Mouse (Mus musculus) hindbrain, embryonic 14.5 days (tissue): ENCODE measurements at regions not wholly inside any gene's neighbourhood (a gene's known extent, or its start where the extent isn't known, plus 50 kb on each side); places are given as distances from the start of the nearest gene placed in this dataset.
A peak's percentile ranks its signal among the peaks of the same experiment; 100 is the strongest.

Experiments
- ATAC-seq: fragments of 200-750 bp; cut with Nextera tagmentation; 2 replicates; pipeline ENCODE4 v1.8.0; 2017; ENCODE audit warnings: moderate number of reproducible peaks, mild to moderate bottlenecking, moderate TSS enrichment, moderate library complexity; ENCODE audit not compliant: low FRiP score
- DNase-seq: peaks from one replicate; pipeline ENCODE4 v3.0.0-alpha.2; 2015; ENCODE audit warnings: low spot score
- H3K27ac ChIP-seq: fragments of 300-500 bp; sonication (generic); 2 replicates; pipeline ENCODE4 v1.5.1; 2014; ENCODE audit warnings: mild to moderate bottlenecking, moderate library complexity
- H3K27me3 ChIP-seq: fragments of 300-500 bp; sonication (generic); 2 replicates; pipeline ENCODE4 v1.6.1; 2014; ENCODE audit warnings: mild to moderate bottlenecking, low read length, mixed read lengths; ENCODE audit not compliant: control insufficient read depth, insufficient read depth
- H3K36me3 ChIP-seq: fragments of 300-500 bp; sonication (generic); replicated peaks from 2 replicates; pipeline ENCODE4 v1.6.1; 2014; ENCODE audit not compliant: control insufficient read depth, insufficient read depth
- H3K4me1 ChIP-seq: fragments of 300-500 bp; sonication (generic); replicated peaks from 2 replicates; pipeline ENCODE4 v1.6.1; 2014; ENCODE audit warnings: antibody characterized with exemption, low read length, mixed read lengths; ENCODE audit not compliant: control insufficient read depth, insufficient read depth
- H3K4me2 ChIP-seq: fragments of 300-500 bp; sonication (generic); replicated peaks from 2 replicates; pipeline ENCODE4 v1.6.1; 2014; ENCODE audit warnings: mild to moderate bottlenecking, moderate library complexity
- H3K4me3 ChIP-seq: fragments of 300-500 bp; sonication (generic); replicated peaks from 2 replicates; pipeline ENCODE4 v1.5.1; 2014; ENCODE audit warnings: mild to moderate bottlenecking, low read length
- H3K9ac ChIP-seq: fragments of 300-500 bp; sonication (generic); 2 replicates; pipeline ENCODE4 v1.6.1; 2014
- H3K9me3 ChIP-seq: fragments of 300-500 bp; sonication (generic); 2 replicates; pipeline ENCODE4 v1.6.1; 2016; ENCODE audit warnings: low read length; ENCODE audit not compliant: control insufficient read depth
- WGBS: fragments of 180-500 bp; shearing (Covaris S2); extraction: QIAGEN DNeasy Blood & Tissue Kit; methylation state at CpG from one replicate; pipeline ENCODE4 v1.1.7; 2014; 5-methylcytosine and 5-hydroxymethylcytosine counted together

- no peaks in the 10 kb centered on the region for H3K27me3 ChIP-seq
- 51% methylated on average over 13 of the region's 13 CpGs for WGBS
- no peaks in the 10 kb centered on the region for H3K9me3 ChIP-seq
- DNase-seq (peak; percentile 82), ATAC-seq (peak; percentile 47; the same call in 1 of the 2 replicates)
- H3K9ac ChIP-seq: no peak overlapping the region
- H3K4me1 ChIP-seq: peaks cover 9% of the 10 kb centered on the region; the same call in 1 of the 2 replicates
- H3K4me2 ChIP-seq: no peak overlapping the region
- H3K4me3 ChIP-seq: no peak overlapping the region
- H3K36me3 ChIP-seq: no peaks in the 10 kb centered on the region
- peak overlapping the region; percentile 47 for H3K27ac ChIP-seq
Observed at GRCm38 (mm10) chr4:142449713-142450112, 210.5 kb upstream of the Kazn start.

GRCm38 (mm10) chr4:142449198-142449702, 210.0 kb upstream of the Kazn start:
- Histone ChIP-seq H3K9me3 (no peaks in the 10 kb centered on the region), H3K4me3 (no peak overlapping the region), H3K27me3 (no peaks in the 10 kb centered on the region), H3K4me1 (peaks cover 9% of the 10 kb centered on the region; the same call in 1 of the 2 replicates), H3K36me3 (no peaks in the 10 kb centered on the region), H3K9ac (no peak overlapping the region), H3K4me2 (no peak overlapping the region), H3K27ac (peak overlapping the region; percentile 47)
- ATAC-seq: no peak
- DNase-seq: no peak
- 72% methylated on average over 14 of the region's 14 CpGs for WGBS

GRCm38 (mm10) chr4:142447529-142447928, 208.3 kb upstream of the Kazn start:
- no peak overlapping the region for H3K4me3 ChIP-seq
- no peaks in the 10 kb centered on the region for H3K36me3 ChIP-seq
- 59% methylated on average over 7 of the region's 7 CpGs for WGBS
- no peak overlapping the region for H3K27ac ChIP-seq
- ATAC-seq (no peak), DNase-seq (no peak)
- H3K4me1 ChIP-seq: 0 out of 2 replicates have a peak, but pooled peaks cover 3% of the 10 kb centered on the region
- H3K27me3 ChIP-seq: no peaks in the 10 kb centered on the region
- no peak overlapping the region for H3K4me2 ChIP-seq
- H3K9ac ChIP-seq: no peak overlapping the region
- H3K9me3 ChIP-seq: no peaks in the 10 kb centered on the region

GRCm38 (mm10) chr4:142441045-142441444, 201.8 kb upstream of the Kazn start:
- Histone ChIP-seq H3K4me3 (no peak overlapping the region), H3K9ac (no peak overlapping the region), H3K9me3 (no peaks in the 10 kb centered on the region), H3K27me3 (no peaks in the 10 kb centered on the region), H3K4me2 (no peak overlapping the region), H3K27ac (peak overlapping the region; percentile 17; the same call in 1 of the 2 replicates), H3K4me1 (peaks cover 4% of the 10 kb centered on the region; the same call in 1 of the 2 replicates), H3K36me3 (no peaks in the 10 kb centered on the region)
- ATAC-seq (no peak), DNase-seq (no peak)
- WGBS: 86% methylated on average over 11 of the region's 11 CpGs

GRCm38 (mm10) chr4:142439450-142440183, 200.4 kb upstream of the Kazn start:
- H3K27ac ChIP-seq: no peak overlapping the region
- no peaks in the 10 kb centered on the region for H3K27me3 ChIP-seq
- peaks cover 4% of the 10 kb centered on the region; the same call in 1 of the 2 replicates for H3K4me1 ChIP-seq
- no peak for DNase-seq
- 47% methylated on average over 9 of the region's 9 CpGs for WGBS
- no peak for ATAC-seq
- H3K4me2 ChIP-seq: no peak overlapping the region
- no peaks in the 10 kb centered on the region for H3K9me3 ChIP-seq
- no peak overlapping the region for H3K4me3 ChIP-seq
- no peaks in the 10 kb centered on the region for H3K36me3 ChIP-seq
- H3K9ac ChIP-seq: no peak overlapping the region

GRCm38 (mm10) chr4:142424596-142424995, 185.4 kb upstream of the Kazn start:
- ATAC-seq: no peak

GRCm38 (mm10) chr4:142420427-142420826, 181.2 kb upstream of the Kazn start:
- no peak for DNase-seq
- H3K9me3 ChIP-seq: no peaks in the 10 kb centered on the region
- no peaks in the 10 kb centered on the region for H3K27me3 ChIP-seq
- H3K36me3 ChIP-seq: no peaks in the 10 kb centered on the region
- H3K9ac ChIP-seq: no peak overlapping the region
- H3K4me2 ChIP-seq: no peak overlapping the region
- H3K4me3 ChIP-seq: no peak overlapping the region
- 41% methylated on average over 7 of the region's 7 CpGs for WGBS
- H3K27ac ChIP-seq: peak overlapping the region; percentile 59
- peaks cover 16% of the 10 kb centered on the region for H3K4me1 ChIP-seq
- no peak for ATAC-seq

More at GRCm38 (mm10) chr4:142424596-142424995, 185.4 kb upstream of the Kazn start:
- no peak overlapping the region for H3K27ac ChIP-seq
- H3K4me1 ChIP-seq: peaks cover 20% of the 10 kb centered on the region
- H3K27me3 ChIP-seq: no peaks in the 10 kb centered on the region
- H3K9ac ChIP-seq: no peak overlapping the region
- no peak overlapping the region for H3K4me3 ChIP-seq
- WGBS: 83% methylated on average over 3 of the region's 3 CpGs
- no peaks in the 10 kb centered on the region for H3K36me3 ChIP-seq
- H3K9me3 ChIP-seq: no peaks in the 10 kb centered on the region
- no peak for DNase-seq
- H3K4me2 ChIP-seq: no peak overlapping the region

GRCm38 (mm10) chr4:142414874-142415273, 175.7 kb upstream of the Kazn start:
- H3K9ac ChIP-seq: no peak overlapping the region
- DNase-seq (peak; percentile 46), ATAC-seq (no peak)
- H3K36me3 ChIP-seq: no peaks in the 10 kb centered on the region
- no peak overlapping the region for H3K27ac ChIP-seq
- H3K4me2 ChIP-seq: no peak overlapping the region
- H3K9me3 ChIP-seq: no peaks in the 10 kb centered on the region
- WGBS: 73% methylated on average over 5 of the region's 5 CpGs
- H3K4me1 ChIP-seq: peaks cover 19% of the 10 kb centered on the region
- H3K4me3 ChIP-seq: no peak overlapping the region
- H3K27me3 ChIP-seq: no peaks in the 10 kb centered on the region

GRCm38 (mm10) chr4:142411792-142412191, 172.6 kb upstream of the Kazn start:
- Histone ChIP-seq H3K9ac (no peak overlapping the region), H3K36me3 (no peaks in the 10 kb centered on the region), H3K4me2 (no peak overlapping the region), H3K4me1 (peaks cover 25% of the 10 kb centered on the region), H3K9me3 (no peaks in the 10 kb centered on the region), H3K27me3 (no peaks in the 10 kb centered on the region), H3K27ac (no peak overlapping the region), H3K4me3 (no peak overlapping the region)
- ATAC-seq (no peak), DNase-seq (no peak)
- 90% methylated on average over 5 of the region's 5 CpGs for WGBS
